Mouse (Mus musculus): ENCODE results near the gene Dagla.
A peak's percentile ranks its signal among the peaks of the same experiment; 100 is the strongest.

The Dagla gene

DNA sequence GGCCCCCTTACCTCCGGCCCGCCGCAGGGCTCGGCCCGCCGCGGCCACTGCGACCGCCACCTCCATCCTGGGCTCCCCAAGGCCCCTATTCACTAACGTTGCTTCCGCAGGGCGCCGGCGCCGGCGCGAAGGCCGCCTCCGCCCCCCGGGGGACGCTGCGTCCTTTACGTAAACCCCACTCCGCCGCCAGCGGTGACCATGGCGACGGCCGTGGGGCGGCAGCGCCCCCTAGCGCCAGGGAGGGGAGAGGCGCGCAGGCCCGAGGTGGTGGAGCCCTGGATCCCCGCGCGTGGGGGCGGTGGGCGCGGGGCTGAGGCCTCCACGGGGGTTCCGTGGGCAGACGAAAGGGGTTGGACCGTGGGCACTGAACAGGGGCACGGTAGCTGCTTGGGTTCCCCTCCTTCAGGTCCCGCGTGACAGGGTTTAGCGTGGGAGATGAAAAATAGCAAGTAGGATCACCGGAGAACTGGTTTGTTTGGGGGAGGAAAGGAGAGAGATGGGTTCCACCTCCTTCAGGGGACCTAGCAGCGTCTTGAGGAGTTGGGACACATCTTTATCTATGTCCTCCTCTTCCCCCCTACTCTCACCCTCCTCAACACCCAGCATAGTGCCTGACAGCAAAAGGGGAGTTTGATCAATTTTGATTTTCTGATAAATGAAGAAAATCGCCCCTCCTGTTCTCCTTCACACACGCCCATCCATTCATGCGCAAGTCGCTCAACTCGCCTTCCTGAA is at the start of gene Dagla:
Dagla (minus strand) TSS at position 68 of the 735 bp plus-strand sequence.
- DNase-seq (ENCODE audit: low read depth) = peak; percentile 60

DNA sequence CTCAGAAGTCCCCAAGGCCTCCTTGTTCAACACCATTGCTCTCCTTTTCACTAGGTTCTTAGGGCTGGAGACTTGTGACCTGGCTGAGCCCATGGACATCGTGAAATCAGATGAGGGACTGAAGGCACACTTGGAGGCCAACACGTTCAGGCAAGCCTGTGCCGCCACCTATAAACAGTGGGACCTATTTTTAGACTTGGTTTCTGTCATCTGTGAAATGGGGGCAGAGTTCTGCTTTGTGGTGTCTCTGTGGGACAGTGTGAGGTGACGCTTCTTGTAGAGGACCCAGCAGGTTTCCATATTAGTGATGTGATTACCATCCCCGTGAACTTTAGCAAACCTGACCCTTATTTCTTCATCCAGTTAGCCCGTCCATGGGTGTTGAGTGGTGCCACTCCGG is 47.5 kb upstream of the Dagla start:
- no peak for DNase-seq (ENCODE audit: low read depth)

DNA sequence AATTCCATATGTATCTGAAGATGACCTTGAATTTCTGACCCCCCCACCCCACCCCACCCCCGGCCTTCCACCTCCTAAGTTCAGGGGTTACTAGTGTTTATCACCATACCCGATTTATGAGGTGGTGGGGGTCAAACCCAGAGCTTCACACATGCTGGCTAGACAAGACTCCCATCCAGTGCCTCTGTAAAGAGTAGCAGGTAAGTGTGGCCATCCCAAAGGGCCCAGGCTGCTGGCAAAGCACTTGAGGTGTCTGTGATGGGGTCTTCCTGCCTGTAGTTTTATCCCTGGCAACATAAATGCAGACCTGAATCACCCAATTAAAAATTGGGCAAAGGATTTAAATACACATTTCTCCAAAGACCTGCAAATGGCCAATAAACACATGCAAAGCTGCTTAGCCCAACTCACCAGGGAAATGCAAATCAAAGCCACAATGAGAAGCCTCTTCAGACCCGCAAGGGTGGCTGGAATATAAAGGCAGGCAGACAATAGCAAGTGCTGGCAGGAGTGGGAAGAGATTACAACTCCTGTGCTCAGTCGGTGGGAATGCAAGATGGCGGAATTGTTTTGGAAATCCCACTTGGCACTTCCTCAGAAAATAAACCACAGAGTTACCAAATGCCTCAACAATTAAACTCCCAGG is 43.1 kb upstream of the Dagla start:
- DNase-seq (ENCODE audit: low read depth) = no peak

DNA sequence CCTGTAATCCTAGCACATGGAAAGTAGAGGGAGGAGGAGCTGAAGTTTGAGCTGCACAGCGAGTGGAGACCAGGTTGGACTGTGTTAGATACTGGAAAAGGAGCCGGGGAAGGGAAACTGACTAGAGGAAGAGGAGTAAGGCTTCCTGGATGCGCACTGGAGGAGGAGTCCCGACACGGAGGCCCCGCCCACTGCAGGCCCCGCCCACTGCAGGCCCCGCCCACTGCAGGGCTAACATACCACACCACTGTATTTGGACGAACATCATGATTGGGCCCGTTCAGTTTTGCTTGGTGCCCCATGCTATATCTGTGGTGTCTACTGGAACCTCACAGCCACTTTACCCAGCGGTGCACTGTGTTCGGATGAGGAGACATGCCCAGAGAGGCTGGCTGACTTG is 41.0 kb upstream of the Dagla start:
- no peak for DNase-seq (ENCODE audit: low read depth)

DNA sequence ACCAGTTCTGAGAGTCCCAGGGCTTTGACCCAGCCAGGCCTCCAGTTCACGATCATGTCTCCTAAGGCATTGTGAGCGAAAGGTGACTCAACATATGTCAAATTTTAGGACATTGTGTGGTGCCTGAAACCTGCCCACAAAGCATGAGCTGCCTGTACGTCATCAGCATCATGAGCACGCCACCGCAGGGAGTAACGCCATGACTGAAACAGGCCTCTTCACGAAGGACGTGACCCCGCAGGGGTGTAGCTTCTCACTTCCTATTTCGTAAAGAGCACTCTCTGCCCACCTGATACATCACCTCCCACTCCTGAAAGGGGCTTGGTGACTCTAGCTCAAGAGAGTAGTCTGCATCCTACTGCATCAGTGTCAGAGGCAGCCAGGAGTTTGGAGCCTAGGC is 39.2 kb upstream of the Dagla start:
- no peak for DNase-seq (ENCODE audit: low read depth)

DNA sequence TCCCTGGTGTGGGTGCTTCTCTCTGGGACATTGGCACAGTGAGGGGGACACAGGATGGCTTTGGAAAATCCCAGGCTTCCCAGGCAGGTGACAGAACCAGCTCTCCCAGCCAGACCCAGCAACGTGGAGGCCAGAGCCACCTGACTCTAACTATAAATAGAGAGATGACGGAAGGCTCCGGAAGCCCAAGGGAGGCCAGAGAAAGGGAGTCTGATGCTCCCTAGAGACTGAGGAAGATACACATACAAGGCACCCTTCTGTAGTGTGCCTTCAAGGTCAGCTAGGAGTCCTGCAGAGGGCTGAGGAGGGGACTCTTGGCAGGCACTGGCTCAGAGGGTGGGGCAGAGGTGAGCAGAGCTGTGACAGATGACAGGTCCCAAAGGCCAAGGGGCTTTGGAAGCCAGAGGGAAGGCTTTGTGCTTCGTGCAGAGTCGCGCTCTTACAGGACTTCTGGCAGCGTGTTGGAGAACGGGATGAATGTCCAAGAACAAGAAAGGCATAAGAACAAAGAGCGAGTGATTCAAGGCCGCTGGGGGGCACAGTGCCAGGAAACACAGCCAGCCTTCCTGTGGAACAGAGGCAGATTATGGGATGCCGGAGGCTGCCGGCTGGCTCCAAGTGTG is 37.3 kb upstream of the Dagla start:
- no peak for DNase-seq (ENCODE audit: low read depth)

DNA sequence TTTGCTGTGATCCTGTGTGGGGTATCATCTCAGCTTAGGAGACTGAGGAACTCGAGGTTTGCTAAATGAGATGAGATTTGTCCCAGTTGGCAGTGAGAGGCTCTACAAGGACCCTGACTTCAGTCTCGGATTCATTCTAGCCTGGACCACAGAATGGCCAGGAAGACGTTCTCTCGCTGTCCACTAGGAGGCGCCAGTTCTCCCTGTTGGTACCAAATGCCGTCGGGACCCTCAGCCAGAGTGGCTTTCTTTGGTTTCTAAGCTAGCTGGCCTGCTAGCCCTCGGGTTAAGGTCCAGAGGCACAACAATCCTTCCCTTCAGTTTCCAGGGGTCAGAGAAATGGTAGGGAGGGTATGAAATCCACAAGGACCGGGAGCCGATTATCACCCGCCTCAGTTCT is 36.5 kb upstream of the Dagla start:
- peak; percentile 50 for DNase-seq (ENCODE audit: low read depth)

DNA sequence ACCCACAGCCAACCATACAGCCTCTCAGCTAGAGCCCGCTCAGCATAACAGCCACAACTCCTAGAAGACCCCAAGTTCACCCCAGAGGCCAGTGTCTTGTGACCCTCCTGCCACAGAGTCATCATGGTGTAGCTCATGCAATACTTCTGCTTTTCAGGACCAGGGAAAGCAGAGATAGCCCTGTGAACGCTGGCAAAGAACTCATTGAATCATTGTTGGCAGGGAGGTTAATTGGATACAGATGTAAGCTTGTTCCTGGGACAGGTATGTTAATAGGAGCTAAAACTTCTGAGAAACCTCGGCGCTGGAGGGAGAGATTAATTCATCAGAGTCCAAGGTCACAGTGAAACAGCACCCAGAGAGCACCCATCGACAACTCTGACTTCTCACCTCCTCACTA is 36.0 kb upstream of the Dagla start:
- DNase-seq (ENCODE audit: low read depth) = no peak

DNA sequence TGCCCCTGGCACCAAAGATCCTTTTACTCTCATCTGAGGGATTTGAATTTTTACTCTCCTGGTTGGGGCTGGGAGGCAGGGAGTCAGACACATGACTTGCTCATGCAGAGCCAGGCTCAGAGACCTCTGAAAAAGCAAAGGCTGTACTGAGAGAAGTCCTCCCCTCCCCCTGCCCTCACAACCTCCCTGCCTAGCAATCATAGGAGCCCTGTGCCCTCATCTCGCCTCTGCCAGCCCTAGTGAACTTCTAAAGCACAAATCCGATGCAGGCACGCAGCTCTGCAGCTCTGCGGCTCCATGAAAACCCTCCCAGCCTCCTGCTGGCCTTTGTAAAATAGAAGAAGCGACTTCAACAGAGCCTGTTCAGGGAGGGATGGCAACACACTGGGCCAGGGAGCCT is 34.6 kb upstream of the Dagla start:
- no peak for DNase-seq (ENCODE audit: low read depth)

DNA sequence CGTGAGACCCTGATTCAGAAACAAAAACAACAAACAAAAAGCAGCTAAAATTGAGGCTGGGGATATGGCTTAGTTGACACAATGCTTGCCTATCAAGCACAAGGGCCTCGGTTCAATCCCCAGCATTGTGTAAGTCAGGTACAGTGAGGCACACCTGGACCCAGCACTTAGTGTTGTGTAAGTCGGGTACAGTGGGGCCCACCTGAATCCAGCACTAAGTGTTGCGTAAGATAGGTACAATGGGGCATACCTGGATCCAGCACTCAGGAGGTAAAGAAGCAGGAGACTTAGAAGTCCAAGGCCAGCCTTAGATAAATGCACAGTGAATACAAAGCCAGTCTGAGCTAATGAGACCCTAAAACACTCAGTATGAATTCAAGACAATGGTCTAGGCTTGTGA is 34.0 kb upstream of the Dagla start:
- no peak for DNase-seq (ENCODE audit: low read depth)

DNA sequence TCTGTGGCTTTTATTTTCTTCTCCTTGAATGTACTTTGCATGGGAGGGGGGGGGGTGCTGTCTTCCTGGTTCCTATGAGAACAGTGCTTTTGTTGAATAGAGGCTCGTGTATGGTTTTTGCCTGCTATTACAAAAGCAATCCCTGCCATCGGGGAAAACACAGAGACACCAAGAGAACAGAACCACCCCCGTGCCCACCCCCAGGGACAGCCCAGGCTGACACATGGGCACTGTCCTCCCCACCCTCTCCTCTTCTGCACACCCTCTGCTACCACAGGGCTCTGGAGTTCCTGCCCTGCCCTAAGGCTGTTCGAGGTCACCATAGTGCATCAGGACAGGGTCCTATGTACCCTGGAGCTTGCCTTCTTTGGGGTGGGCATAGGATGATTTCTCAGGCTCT is 29.8 kb upstream of the Dagla start:
- no peak for DNase-seq (ENCODE audit: low read depth)

DNA sequence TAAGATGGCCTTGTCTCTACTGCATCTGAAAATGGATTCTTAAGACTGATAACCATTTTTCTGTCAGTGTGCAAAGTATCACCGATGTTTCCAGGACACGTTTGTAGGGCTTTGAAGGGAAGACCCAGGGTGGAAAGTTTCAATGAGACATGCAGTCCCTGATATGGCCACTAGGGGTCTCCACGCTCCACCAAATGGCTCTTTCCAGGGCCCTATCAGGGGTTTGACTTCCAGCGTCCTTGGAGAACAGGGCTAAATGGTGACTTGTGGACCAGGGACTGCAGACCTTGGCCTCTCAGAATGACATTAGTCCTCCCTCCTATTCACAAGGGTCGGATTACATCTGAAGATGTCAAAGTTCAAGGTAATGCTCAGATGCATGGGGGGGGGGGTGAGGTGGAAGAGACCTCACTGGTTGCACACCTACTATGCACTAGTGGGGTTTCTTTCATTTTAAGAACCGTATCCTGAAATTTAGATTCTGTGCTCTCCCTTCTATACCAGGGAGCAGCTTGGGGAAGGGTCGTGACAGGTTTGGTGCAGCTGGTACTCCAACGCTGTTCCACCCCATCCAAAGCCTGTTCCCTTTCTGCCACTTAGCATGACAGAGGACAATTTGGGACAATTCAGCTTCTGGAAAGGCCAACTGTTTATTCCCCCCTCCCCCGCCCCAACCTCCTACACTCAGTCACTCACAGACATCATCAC is 29.0 kb upstream of the Dagla start:
- peak; percentile 62 for DNase-seq (ENCODE audit: low read depth)

DNA sequence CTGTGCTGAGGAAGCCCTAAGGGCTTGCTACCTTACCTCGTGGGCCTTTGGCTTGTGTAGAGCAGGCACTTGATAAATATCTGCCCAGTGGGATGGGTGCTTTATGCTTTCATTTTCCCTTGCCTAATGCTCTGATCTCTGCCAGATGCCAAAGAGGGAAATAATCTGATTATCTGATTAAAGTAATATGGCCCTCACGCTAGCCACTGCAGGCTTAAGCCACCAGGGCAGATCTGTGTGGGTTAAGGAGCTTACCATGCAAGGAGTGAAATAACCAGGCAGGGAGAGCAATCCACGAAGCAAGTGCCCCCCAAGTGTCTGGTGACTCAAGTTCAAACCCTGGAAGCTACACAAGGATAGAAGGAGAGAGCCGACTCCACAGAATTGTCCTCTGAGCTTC is 27.0 kb upstream of the Dagla start:
- DNase-seq (ENCODE audit: low read depth) = no peak

DNA sequence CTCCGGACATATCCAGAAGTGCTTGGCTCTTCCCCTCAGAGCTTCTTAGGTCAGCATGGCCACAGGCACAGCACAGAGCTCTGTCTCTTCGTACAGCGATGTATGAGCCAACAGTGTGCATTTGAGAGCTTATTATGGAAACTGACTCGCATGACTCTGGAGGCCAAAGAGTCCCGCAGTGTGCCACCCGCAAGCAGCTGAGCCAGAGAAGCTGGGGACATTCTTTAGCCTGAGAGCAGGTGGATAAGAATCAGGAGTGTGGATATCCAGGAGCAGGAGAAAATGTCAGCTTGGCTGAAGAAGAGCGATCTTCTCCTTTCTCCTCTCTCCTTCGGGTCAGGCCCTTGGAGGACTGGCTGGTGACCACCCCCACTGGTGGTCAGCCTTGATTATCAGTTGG is 24.4 kb upstream of the Dagla start:
- DNase-seq (ENCODE audit: low read depth) = no peak

DNA sequence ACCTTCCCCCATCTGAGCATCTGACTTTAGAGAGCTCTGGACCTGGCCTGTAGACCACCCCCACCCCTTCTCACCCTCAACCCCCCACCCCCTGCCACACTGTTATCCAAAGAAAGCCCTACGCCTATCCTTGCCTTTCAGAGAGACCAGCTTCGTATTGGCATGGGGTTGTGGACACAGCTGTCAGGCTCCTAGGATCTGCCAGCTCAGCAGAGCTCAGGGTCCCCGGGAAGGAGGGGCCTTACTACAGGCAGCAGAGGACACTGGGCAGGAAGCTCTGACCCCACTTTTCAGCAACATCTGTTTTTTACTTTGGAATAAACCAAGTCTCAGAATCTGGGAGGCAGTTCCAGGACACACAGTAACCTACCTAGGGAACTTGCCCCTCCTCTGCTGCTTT is 21.9 kb upstream of the Dagla start:
- DNase-seq (ENCODE audit: low read depth) = no peak

DNA sequence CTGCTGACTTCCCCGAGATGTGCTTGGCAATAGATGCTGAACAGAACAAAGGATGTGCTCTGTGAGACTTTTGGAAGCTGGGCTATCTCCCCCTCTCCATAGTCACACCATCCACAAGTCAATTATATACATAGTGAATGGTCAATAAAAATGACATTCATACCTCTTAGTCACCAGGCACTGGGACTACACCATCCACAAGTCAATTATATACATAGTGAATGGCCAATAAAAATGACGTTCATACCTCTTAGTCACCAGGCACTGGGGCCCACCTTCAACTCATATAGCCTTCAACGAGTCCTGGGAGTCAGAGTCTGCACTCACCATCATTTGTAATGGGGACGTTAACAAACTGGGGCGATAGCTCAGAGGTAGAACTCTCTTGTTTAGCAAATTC is 19.2 kb upstream of the Dagla start:
- DNase-seq (ENCODE audit: low read depth) = no peak

DNA sequence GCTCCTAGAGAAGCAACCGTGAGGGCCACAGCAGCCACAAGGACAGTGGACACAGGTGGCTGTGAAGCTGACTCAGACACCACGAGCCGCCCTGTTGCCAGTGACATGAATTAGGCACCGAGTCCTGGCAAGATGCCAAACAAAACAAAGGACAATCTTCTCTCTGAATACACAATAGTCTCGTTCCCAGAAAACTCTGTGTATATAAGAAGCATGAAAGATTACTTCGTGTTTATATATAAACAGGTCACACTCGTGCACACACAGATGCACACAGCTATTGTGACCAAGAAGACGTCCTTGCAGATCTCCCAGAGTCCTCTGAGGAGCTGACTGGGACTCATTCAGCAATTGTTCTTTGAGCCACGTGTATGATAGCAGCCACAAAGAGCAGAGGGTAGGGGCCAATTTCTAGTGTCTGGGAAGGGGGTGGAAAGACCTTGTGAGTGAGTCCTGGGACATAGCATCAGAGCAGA is 18.7 kb upstream of the Dagla start:
- no peak for DNase-seq (ENCODE audit: low read depth)

DNA sequence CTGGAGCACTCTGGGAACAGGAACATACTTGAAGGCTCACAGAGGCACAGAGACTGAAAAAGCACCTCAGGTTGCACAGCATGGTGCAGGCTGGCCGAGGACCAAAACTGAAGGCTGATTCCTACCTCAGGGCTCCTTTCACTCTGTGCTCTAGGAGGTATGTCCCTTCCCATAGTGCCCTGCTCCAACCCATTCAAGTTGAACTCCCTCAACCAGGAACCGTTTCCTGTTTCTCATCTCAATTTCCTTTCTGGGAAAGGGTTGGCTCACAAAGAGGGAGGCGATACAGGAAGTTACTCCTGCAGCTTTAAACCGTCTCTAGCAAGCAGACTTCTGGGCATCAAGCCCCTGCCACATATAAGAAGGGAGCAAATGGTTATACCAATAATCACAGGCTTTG is 13.1 kb upstream of the Dagla start:
- DNase-seq (ENCODE audit: low read depth) = no peak

DNA sequence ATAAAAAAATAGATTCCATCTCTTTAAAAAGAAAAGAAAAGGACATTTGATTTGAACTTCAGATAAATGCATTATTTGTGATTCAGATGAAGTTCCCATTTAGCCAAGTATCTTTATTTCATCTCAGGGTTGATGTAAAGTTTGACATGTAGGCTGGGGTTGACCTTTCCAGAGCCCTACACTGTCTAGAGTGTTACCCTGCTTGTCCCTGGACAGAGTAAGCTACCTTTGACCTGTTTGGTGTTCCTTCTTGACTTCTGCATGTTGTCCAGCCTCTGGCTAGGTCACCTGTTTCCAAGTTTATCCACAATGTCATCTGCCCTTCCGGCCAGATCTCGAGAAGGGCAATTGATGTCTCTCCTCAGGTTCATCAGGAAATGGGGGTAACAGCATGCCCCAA is 12.7 kb upstream of the Dagla start:
- no peak for DNase-seq (ENCODE audit: low read depth)

DNA sequence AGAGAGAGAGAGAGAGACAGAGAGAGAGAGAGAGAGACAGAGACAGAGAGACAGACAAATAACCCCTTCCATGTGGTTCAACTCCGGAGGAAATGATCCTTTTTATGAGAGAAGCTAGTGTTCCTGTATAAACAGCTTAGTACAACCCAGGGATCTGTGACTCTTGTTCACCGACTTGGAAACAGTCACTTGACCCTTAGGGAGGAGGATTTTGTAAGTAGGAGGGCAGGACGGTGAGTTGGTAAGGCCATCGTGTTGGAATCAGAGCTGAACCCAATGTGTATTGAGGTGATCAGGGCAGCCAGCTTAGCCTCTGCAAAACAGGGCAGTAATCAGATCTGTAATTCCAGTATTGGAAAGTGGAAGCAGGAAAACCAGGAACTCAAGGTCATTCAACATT is 12.3 kb upstream of the Dagla start:
- no peak for DNase-seq (ENCODE audit: low read depth)

DNA sequence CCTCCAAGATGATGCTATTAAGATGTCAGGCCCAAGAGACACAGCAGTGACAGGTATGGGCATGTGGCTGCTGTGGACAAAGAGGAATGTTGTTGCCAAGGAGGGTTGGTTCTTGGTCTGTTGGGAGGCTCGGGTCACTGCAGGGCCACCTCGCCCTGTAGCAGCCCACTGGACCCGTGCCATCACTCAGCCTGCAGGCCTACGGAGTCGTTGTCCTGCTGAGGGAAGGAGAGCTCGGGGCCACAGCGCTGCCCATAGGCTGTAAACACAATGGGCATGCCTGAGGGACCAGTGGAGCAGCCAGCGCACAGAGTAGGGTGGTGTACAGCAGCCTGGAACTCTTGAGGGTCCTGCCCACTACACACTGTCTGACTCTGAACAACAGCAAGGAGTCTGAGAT is 7.4 kb upstream of the Dagla start:
- no peak for DNase-seq (ENCODE audit: low read depth)

DNA sequence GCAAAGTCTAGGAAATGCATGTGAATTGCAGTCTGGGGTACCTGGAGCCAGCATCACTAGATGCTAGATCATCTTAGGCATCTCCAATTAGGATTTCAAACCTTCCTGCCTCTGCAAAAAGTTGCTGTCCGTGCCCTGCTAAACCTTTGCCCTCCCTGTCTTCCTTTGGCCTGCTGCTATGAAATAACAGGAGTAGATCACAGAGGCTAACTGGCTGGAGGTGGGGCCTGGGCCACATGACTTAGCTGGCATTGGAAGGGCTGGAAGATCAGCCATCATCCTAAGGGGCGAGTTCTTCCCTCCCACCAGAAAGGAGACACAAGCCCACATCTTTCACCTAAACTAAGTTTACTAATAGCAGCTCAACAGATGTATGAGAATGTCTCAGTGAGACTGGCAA is 4.3 kb upstream of the Dagla start:
- DNase-seq (ENCODE audit: low read depth) = no peak

DNA sequence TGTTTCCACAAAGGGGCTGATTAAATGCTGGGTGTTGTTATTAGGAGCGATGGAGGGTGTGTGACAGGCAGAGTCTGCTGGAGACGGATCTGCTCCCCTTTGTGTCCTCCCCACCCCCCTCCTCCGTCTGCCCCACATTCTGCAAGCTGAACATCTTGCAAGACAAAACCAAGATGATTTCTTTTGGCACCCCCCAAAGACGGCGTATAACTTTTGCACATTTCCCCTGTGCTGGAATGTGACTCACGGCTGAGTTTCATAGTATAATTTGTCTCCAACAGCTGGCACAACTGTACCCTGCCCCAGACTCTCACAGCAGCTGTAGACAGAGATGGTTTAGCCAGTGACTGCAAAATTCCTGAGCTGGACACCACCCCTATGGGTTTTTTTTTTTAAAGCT is 3.3 kb upstream of the Dagla start:
- no peak for DNase-seq (ENCODE audit: low read depth)

All from induced T-regulatory cell, adult 2 months (primary cell).